ENCODE assay signal across 8 mouse cellular contexts in the genomic region with DNA sequence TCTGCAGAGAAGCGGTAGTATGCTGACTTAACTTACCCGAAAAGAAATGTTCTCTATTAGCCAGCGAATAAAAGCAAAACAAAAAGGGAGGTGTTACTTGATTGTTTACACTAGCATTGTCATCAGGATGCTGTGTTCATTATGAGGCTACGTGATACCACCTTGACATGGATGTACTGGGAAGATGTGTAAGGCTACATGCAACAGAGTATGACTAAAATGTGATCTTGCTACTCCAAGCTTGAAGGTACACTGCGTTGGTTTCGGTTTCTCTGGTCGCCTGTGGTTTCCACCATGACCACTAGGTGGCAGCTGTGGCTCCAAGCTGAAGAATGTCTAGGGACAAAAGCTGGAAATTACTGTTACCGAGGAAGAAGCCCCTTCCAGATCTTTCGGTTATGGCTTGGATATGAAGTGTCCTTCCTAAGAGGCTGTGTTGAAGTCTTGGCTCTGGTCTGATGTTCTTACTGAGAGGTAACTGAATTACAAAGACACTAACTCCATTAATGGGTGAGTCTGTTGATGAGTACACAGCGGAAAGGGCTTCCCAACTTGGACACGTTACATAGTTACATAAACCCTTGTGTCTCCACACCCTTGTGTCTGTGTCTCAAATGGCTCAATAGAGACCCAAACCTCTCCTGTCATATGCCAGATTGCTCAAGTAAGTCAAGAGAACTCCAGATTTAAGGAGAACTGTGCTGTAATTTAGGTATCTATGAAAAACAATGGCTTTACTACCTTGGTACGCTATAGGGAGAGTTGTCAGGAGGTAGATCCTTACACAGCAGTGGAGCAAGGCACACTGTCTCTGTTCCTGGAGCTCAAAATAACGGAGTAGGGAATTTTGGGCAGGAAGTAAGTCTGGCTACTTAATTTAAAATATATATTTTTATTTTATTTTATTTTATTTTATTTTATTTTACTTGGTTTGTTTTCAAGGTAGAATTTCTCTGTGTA.
DNase-seq lines count a peak whose midpoint lies in the region; ATAC-seq lines count a peak whose summit lies in the region.

No protein-coding gene starts in this region.

- DNase-seq in 3134 (ENCODE audit: extremely low read depth, insufficient read length, low spot score), result peak; percentile 43
- DNase-seq in adrenal gland, adult 8-10 months, result peak; percentile 12
- peak; percentile 4 for DNase-seq in embryo, embryonic 11.5 days (ENCODE audit: low read depth, low spot score)
- DNase-seq in gastrocnemius, postnatal 10 days, result peak; percentile 8
- peak; percentile 55 for DNase-seq in left cerebral cortex, adult 11 months (ENCODE audit: low spot score)
- peak; percentile 10 for DNase-seq in lung, postnatal 25 days (ENCODE audit: low spot score)

- ATAC-seq in inflammation-experienced regulatory T-cells, adult 6 months, result peak; percentile 98
- peak; percentile 96 for ATAC-seq in neutrophil, adult 5-6 weeks (ENCODE audit: extremely low read depth, insufficient number of reproducible peaks, low FRiP score, poor library complexity, severe bottlenecking)

Comparison
In these comparisons a context has a peak if more than half of its experiments do, and no peak if none do; other contexts are left out.
1. Peak in every context shown above with its lines: DNase-seq and ATAC-seq.
2. DNase-seq: peak in every context shown above with its lines; median percentile 55 in left cerebral cortex, adult 11 months; 43 in 3134; 12 in adrenal gland, adult 8-10 months; 10 in lung, postnatal 25 days; 8 in gastrocnemius, postnatal 10 days; 4 in embryo, embryonic 11.5 days.